Mouse (Mus musculus) left cerebral cortex, postnatal 4 days (tissue): ENCODE results near the gene Gm17545. TPM values are rescaled to one million over a fixed set of nuclear protein-coding genes. Genes with fewer than 3 reads are reported as not detected.

Source experiments
- DNase-seq: peaks from one replicate; pipeline ENCODE4 v3.0.0-alpha.2; 2022
- intact Hi-C: fragments of 180-260 bp; cut with DNase I; formaldehyde crosslinking; loops from one replicate; pipeline ENCODE4 v1.15.1; 2025
- total RNA-seq, 2 experiments: library from RNA; stranded (reverse); gene quantifications; 2 replicates each; pipeline ENCODE4 v1.2.3; 2021

The Gm17545 gene
- total RNA-seq, 2 experiments from 2014 or later, result not detected

GRCm38 (mm10) chr9:22438826-22439225 lies 15.3 kb upstream of the Gm17545 start:
- no peak for DNase-seq
- intact Hi-C loops, result no loop called here

GRCm38 (mm10) chr9:22443157-22443556 lies 10.9 kb upstream of the Gm17545 start:
- no peak for DNase-seq
- intact Hi-C loops, result no loop called here

- intact Hi-C loops, result no loop called here
- DNase-seq, result no peak
Observed at GRCm38 (mm10) chr9:22445123-22445522, 9.0 kb upstream of the Gm17545 start.

GRCm38 (mm10) chr9:22447213-22447612 lies 6.9 kb upstream of the Gm17545 start:
- intact Hi-C loops, result no loop called here

GRCm38 (mm10) chr9:22448420-22448819 lies 5.7 kb upstream of the Gm17545 start:
- intact Hi-C loops, result no loop called here
- no peak for DNase-seq

More at GRCm38 (mm10) chr9:22447213-22447612, 6.9 kb upstream of the Gm17545 start:
- DNase-seq, result no peak

GRCm38 (mm10) chr9:22449209-22449608 lies 4.9 kb upstream of the Gm17545 start:
- DNase-seq, result no peak
- intact Hi-C loops, result no loop called here

- no peak for DNase-seq
- intact Hi-C loops, result no loop called here
Observed at GRCm38 (mm10) chr9:22452697-22453096, 1.4 kb upstream of the Gm17545 start.

GRCm38 (mm10) chr9:22453501-22453924 lies 577 bp upstream of the Gm17545 start:
- intact Hi-C loops, result no loop called here
- no peak for DNase-seq

- DNase-seq, result no peak
- intact Hi-C loops, result no loop called here
Observed at GRCm38 (mm10) chr9:22455041-22455440, 951 bp downstream of the Gm17545 start.

- no peak for DNase-seq
- intact Hi-C loops, result no loop called here
Observed at GRCm38 (mm10) chr9:22457142-22457835, 3.2 kb downstream of the Gm17545 start.

GRCm38 (mm10) chr9:22461946-22462345 lies 7.9 kb downstream of the Gm17545 start:
- intact Hi-C loops, result no loop called here
- DNase-seq, result peak; percentile 85

GRCm38 (mm10) chr9:22466212-22466611 lies 12.1 kb downstream of the Gm17545 start:
- DNase-seq, result no peak
- intact Hi-C loops, result no loop called here

- DNase-seq, result peak; percentile 45
- intact Hi-C loops, result no loop called here
Observed at GRCm38 (mm10) chr9:22467371-22468169, 13.5 kb downstream of the Gm17545 start.

- intact Hi-C loops, result no loop called here
- peak; percentile 69 for DNase-seq
Observed at GRCm38 (mm10) chr9:22468170-22468898, 14.2 kb downstream of the Gm17545 start.

GRCm38 (mm10) chr9:22468899-22469259 lies 14.8 kb downstream of the Gm17545 start:
- intact Hi-C loops, result no loop called here
- DNase-seq, result no peak

- intact Hi-C loops, result no loop called here
- DNase-seq, result no peak
Observed at GRCm38 (mm10) chr9:22469643-22470042, 15.6 kb downstream of the Gm17545 start, which contains the start of gene Rp9. TSS of gene Rp9 (minus strand) at chr9:22469743.

GRCm38 (mm10) chr9:22475424-22475868 lies 21.4 kb downstream of the Gm17545 start, which contains the start of gene Bbs9:
TSS of gene Bbs9 (plus strand) at chr9:22475715.
- intact Hi-C loops, result no loop called here
- DNase-seq, result peak; percentile 94

GRCm38 (mm10) chr9:22476265-22476664 lies 22.2 kb downstream of the Gm17545 start:
- intact Hi-C loops, result no loop called here
- DNase-seq, result no peak

- no peak for DNase-seq
- intact Hi-C loops, result no loop called here
Observed at GRCm38 (mm10) chr9:22478946-22479345, 24.9 kb downstream of the Gm17545 start.

GRCm38 (mm10) chr9:22483866-22484561 lies 29.9 kb downstream of the Gm17545 start:
- no peak for DNase-seq

More at GRCm38 (mm10) chr9:22483866-22484561, 29.9 kb downstream of the Gm17545 start:
- intact Hi-C loops, result no loop called here
